Comparison of ENCODE assay signal across 8 mouse cellular contexts in the genomic region with DNA sequence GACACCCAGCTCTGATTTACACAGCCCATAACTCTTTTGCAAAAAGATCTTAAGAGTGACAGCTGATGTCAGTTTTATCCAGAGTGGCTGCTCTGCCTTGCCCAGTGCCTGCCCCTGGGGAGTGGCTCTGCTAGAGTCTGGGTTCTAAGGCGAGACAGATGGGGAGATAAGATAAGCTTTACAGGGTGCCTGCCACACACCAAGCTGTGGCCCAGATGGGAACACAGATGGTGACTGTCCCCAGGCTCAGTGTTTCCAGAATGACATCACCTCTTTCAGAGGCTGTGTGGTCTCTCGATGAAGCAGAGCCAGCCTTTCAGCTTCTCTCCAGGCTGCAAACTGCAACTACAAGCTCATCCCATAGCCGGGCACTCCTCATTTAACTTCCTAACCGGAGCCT. TPM values are rescaled to one million over a fixed set of nuclear protein-coding genes. Genes with fewer than 3 reads are reported as not detected.
DNase-seq lines count a peak whose midpoint lies in the region; ATAC-seq and TF ChIP-seq lines count a peak whose summit lies in the region.

No protein-coding gene starts in this region.

- peaks cover 2% of the 10 kb centered on the region; the same call in 1 of the 2 replicates for H3K9me3 ChIP-seq in heart, embryonic 12.5 days (replicated peaks)

- ATAC-seq in heart, embryonic 12.5 days (ENCODE audit: insufficient number of reproducible peaks, low FRiP score), result no peak; the same call in 1 of the 2 replicates
- peak; percentile 79 for ATAC-seq in cerebellum, adult (ENCODE audit: insufficient number of reproducible peaks, low FRiP score, low TSS enrichment)

- intact Hi-C loops in heart, adult 2 months (cut with DNase I), result no loop called here
- intact Hi-C loops in gastrocnemius, adult 2 months (cut with DNase I), result no loop called here

- no peaks in the 10 kb centered on the region for H3K27me3 ChIP-seq in heart, embryonic 12.5 days (replicated peaks)
- H3K27me3 ChIP-seq in heart, adult 2 months (ENCODE audit: control insufficient read depth, insufficient read depth, low read length), result no peaks in the 10 kb centered on the region

- 0 out of 2 replicates have a peak overlapping the region, but pooled peaks have one; percentile 3 for H3K9ac ChIP-seq in heart, embryonic 12.5 days
- H3K9ac ChIP-seq in heart, adult 2 months (ENCODE audit: low read depth, low read length), result no peak overlapping the region

- peaks cover 21% of the 10 kb centered on the region for H3K36me3 ChIP-seq in heart, embryonic 12.5 days
- H3K36me3 ChIP-seq in heart, adult 2 months (ENCODE audit: control insufficient read depth, insufficient read depth, low read length), result no peaks in the 10 kb centered on the region

- TF ChIP-seq POLR2A in heart, adult 2 months (IDR thresholded peaks at IDR 0.05; ENCODE audit: insufficient read depth, low read depth, low read length), result no peak

- H3K4me3 ChIP-seq in heart, embryonic 12.5 days, result no peak overlapping the region
- H3K4me3 ChIP-seq in heart, adult 2 months, result no peak overlapping the region
- no peak overlapping the region for H3K4me3 ChIP-seq in gastrocnemius, adult 2 months

- no peak overlapping the region for H3K4me2 ChIP-seq in heart, embryonic 12.5 days

- TF ChIP-seq EP300 in heart, adult 2 months (IDR thresholded peaks at IDR 0.05; ENCODE audit: insufficient read depth, low read depth, low read length), result no peak

- no peak for DNase-seq in heart, adult 2 months
- DNase-seq in frontal cortex, postnatal 14 days (ENCODE audit: low spot score in 2 of 2), result peak; percentile 48 to 64
- DNase-seq in left cerebral cortex, adult 9 months (ENCODE audit: low spot score in 2 of 2), result peak; percentile 46 to 87
- peak; percentile 89 for DNase-seq in retina, postnatal 1 day
- DNase-seq in spleen, adult 12 weeks (ENCODE audit: low spot score), result no peak
- DNase-seq in gastrocnemius, adult 2 months, result no peak

- peaks cover 72% of the 10 kb centered on the region for H3K4me1 ChIP-seq in heart, embryonic 12.5 days (replicated peaks)
- no peaks in the 10 kb centered on the region for H3K4me1 ChIP-seq in heart, adult 2 months (ENCODE audit: control insufficient read depth, insufficient read depth, low read length)

- no peaks in the 10 kb centered on the region for H3K79me2 ChIP-seq in heart, adult 2 months (replicated peaks; ENCODE audit: control insufficient read depth, insufficient read depth, low read length)

- H3K27ac ChIP-seq in heart, embryonic 12.5 days (ENCODE audit: poor library complexity, severe bottlenecking), result no peak overlapping the region
- no peak overlapping the region for H3K27ac ChIP-seq in heart, adult 2 months
- H3K27ac ChIP-seq in gastrocnemius, adult 2 months, result no peak overlapping the region

- TF ChIP-seq CTCF in heart, adult 2 months (IDR thresholded peaks at IDR 0.05), result no peak
- no peak for TF ChIP-seq CTCF in gastrocnemius, adult 2 months (IDR thresholded peaks at IDR 0.05)

- 23% methylated on average over 4 of the region's 4 CpGs for WGBS in heart, embryonic 12.5 days
- WGBS in heart, adult 2 months, result 45% methylated on average over 4 of the region's 4 CpGs

RNA-seq across cellular contexts. Expression of a gene that starts 41.8 kb away (rescaled TPM):
- polyA plus RNA-seq in heart, embryonic 12.5 days (2016; fragmentation: Nextera tagmentation; extraction: Ambion mirVana), result 18.1 and 18.8 TPM in 2 replicates
- total RNA-seq in heart, adult 2 months (2021), result 10 to 100 TPM; 17.0 to 19.5 TPM
- 16.7 and 20.0 TPM in 2 replicates for polyA plus RNA-seq in heart, adult 2 months (2012; rRNA removed)
- total RNA-seq in gastrocnemius, adult 2 months (2021), result 10 to 100 TPM; 10.5 to 13.9 TPM

Comparison
In these comparisons a context has a peak if more than half of its experiments do, and no peak if none do; other contexts are left out.
1. DNase-seq: peak in frontal cortex, postnatal 14 days (2 of 2), left cerebral cortex, adult 9 months (2 of 2) and retina, postnatal 1 day (single experiment); none in heart, adult 2 months (0 of 2), spleen, adult 12 weeks (single experiment) and gastrocnemius, adult 2 months (single experiment).